Mouse (Mus musculus) left cerebral cortex, postnatal 36 days (tissue): ENCODE results near the gene Pced1b. TPM values are rescaled to one million over a fixed set of nuclear protein-coding genes. Genes with fewer than 3 reads are reported as not detected.
A peak's percentile ranks its signal among the peaks of the same experiment; 100 is the strongest.
"Not testable (repeated sequence)": the region's sequence is repeated elsewhere in the genome, so short reads cannot be mapped to it uniquely, and the experiment has no call there.

Experiments used
- DNase-seq, 2 experiments: peaks; one replicate each; pipeline ENCODE4 v3.0.0; 2021 to 2022; ENCODE audit warnings: low spot score in 2 of 2, mixed read lengths in 1 of 2
- intact Hi-C: fragments of 180-260 bp; cut with DNase I; formaldehyde crosslinking; loops from one replicate; pipeline ENCODE4 v1.15.1; 2025
- total RNA-seq, 2 experiments: library from RNA; stranded (reverse); gene quantifications; 2 replicates each; pipeline ENCODE4 v1.2.3; 2021

Gene Pced1b
- total RNA-seq, 2 experiments from 2014 or later = 6.4 to 7.9 TPM

GRCm38 (mm10) chr15:97382567-97382966, 135.7 kb downstream of the Pced1b start:
- intact Hi-C loops = no loop called here

GRCm38 (mm10) chr15:97383523-97384141, 136.7 kb downstream of the Pced1b start:
- intact Hi-C loops = no loop called here
- DNase-seq = no peak

More at GRCm38 (mm10) chr15:97382567-97382966, 135.7 kb downstream of the Pced1b start:
- DNase-seq = no peak

GRCm38 (mm10) chr15:97384170-97385018, 137.5 kb downstream of the Pced1b start:
- intact Hi-C loops = no loop called here
- DNase-seq = no peak

- DNase-seq, intact Hi-C loops: not testable (repeated sequence)
Measured at GRCm38 (mm10) chr15:97385174-97385573, 138.3 kb downstream of the Pced1b start.

DNA sequence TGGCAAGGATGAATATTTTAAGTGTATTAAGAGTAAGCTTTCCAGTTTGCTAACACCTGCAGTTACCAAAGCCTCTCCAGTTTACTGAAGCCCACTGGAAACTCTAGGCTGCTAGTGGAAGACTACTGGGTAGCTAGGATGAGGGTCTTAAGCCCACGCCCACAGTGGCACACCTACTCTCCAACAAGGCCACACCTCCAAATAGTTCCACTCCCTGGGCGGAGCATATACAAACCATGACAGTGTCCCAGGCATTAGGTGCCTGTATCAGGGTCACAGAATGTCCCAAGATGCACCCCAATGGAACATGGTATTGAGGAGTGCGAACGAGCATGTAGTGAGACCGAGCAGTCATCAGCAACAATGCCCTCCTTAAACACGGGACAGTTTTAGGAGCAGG, 140.9 kb downstream of the Pced1b start:
- intact Hi-C loops = no loop called here

DNA sequence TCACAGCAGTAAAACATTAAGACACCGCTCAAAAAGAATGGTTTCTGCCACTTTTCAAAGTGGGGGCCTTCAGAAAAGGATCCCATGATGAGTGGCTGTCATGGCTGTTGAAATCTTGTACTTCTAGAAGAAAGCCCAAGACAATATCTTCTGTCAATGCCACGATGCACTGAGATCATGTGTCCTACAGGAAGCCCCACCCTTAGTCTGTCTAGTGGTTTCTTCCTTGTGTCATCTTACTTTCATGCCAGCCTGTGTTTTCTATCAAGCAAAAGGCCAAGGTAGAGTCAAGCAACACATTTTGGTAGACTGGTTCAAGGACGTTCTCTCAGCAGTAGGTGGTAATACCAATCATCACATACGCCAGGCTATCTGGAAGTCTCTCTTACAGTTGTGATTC, 142.7 kb downstream of the Pced1b start:
- intact Hi-C loops = no loop called here
- DNase-seq = no peak

More for the DNA sequence above, 140.9 kb downstream of the Pced1b start:
- no peak for DNase-seq

DNA sequence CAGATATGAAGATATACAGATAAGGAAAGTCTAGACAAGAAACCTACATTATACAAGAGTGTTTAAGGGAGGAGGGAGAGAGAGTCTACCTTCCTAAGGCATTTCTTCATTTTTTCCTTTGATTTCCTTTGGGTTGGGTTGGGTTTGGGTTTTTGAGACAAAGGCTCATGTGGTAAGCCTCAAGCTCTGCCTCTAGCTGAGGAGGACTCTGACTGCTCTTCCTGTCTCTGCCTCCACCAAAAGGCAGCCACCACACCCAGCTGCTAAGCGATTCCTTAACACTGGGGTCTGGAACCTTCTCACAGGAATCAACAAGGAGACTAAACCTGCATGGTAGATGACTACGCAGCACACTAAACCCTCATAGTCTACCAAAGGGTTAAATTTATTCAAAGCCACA, 143.9 kb downstream of the Pced1b start:
- no peak for DNase-seq
- intact Hi-C loops = no loop called here

GRCm38 (mm10) chr15:97391436-97391835, 144.5 kb downstream of the Pced1b start:
- intact Hi-C loops = no loop called here
- DNase-seq = no peak

- no peak for DNase-seq
- intact Hi-C loops = no loop called here
Measured at GRCm38 (mm10) chr15:97394561-97394960, 147.7 kb downstream of the Pced1b start.

GRCm38 (mm10) chr15:97396586-97397299, 149.8 kb downstream of the Pced1b start:
- intact Hi-C loops = no loop called here
- DNase-seq = no peak

DNA sequence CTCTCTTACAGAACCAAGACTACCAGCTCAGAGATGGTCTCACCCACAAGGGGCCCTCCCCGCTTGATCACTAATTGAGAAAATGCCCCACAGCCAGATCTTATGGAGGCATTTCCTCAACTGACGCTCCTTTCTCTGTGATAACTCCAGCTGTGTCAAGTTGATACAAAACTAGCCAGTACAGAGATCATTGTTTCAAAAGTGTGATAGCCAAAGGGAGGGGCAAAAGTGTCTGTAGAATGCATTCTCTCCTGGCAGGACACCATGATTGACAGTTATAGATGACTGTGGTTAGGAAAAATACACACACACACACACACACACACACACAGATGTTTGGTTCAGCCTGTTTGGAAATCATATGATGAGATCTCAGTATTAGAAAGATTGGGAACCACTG, 150.9 kb downstream of the Pced1b start:
- intact Hi-C loops = no loop called here
- DNase-seq = no peak

GRCm38 (mm10) chr15:97400866-97401265, 154.0 kb downstream of the Pced1b start:
- no peak for DNase-seq
- intact Hi-C loops = no loop called here

- no peak for DNase-seq
- intact Hi-C loops = no loop called here
Measured at GRCm38 (mm10) chr15:97404483-97404882, 157.6 kb downstream of the Pced1b start.

GRCm38 (mm10) chr15:97404998-97405397, 158.1 kb downstream of the Pced1b start:
- no peak for DNase-seq
- intact Hi-C loops = no loop called here

DNA sequence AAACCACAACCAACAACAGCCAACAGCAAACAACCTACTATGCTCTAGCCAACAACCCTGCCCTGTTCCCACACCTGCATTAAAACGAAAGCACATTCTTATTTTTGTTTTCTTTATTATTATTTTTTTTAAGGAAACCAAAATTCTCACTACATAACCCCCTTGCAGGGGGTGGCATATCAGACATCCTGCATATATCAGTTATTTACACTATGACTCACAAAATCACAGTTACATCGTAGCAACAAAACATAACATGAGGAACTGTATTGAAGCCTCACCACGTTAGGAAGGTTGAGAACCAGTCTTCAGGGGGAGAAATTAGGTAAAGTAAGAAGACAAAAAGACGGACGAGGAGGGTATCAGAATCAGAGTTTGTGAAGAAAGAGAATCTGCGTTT, 159.2 kb downstream of the Pced1b start:
- intact Hi-C loops = no loop called here
- DNase-seq = no peak

GRCm38 (mm10) chr15:97407496-97408454, 160.9 kb downstream of the Pced1b start:
- intact Hi-C loops = no loop called here
- peak; percentile 32 to 50 for DNase-seq

GRCm38 (mm10) chr15:97411136-97411535, 164.2 kb downstream of the Pced1b start:
- intact Hi-C loops = no loop called here
- DNase-seq = no peak

- no peak for DNase-seq
- intact Hi-C loops = no loop called here
Measured at GRCm38 (mm10) chr15:97411671-97412070, 164.8 kb downstream of the Pced1b start.

DNA sequence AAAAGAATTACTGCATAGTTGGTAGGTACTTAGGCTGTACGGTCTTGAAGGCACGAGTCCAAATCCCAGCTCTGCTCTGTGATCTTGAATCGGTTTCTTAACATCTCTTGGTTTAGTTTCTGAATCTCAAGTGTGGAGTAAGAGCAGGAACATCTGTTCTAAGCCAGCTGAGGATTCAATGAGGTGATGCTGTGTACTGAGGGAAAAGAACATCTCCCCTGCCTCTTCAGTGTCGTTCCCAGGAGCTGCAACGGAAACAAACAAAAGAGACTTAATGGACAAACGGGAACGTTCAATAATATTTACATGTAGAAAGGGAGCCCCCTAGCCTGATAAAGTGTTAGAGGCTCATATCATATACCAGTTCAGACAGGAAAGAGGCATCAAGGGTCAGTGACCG, 165.4 kb downstream of the Pced1b start:
- intact Hi-C loops = no loop called here
- no peak for DNase-seq
